ENCODE assay signal across 18 mouse cellular contexts in the genomic region with DNA sequence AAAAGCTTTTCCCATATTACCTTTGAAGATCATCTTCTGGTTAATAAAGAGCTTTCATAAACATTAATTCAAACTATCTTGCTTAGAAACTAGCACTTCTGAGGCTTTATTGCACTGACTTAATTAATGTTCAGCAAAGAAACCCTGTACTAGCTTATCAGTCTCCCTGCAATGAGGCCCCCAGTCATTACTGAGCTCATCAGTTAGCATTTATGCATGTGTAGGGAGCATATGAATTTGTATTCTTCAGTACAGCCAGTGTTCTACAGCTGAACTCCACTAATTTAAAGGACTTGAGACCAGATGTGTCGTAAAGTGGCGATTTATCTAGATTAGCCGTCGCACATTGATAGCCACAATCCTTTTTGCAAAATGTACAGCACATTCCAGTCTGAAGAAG.
"Had no signal": no experiment of that assay in that cellular context is flagged by ENCODE, and none has a peak within 500 bp of the region (broad histone marks: within the 10 kb centered on the region; RNA-seq: fewer than 3 reads in every experiment).

No protein-coding gene starts in this region.

- H3K27ac ChIP-seq: liver, embryonic 13.5 days; liver, embryonic 15.5 days; lung, embryonic 15.5 days; macrophage; midbrain, embryonic 12.5 days; stomach, embryonic 15.5 days; stomach, postnatal 0 days had no signal

- H3K4me3 ChIP-seq: liver, embryonic 13.5 days; liver, embryonic 15.5 days; lung, embryonic 15.5 days; megakaryocyte, embryonic 14.5 days; midbrain, embryonic 12.5 days; stomach, embryonic 15.5 days had no signal

- H3K9me3 ChIP-seq: liver, embryonic 13.5 days; liver, embryonic 15.5 days; lung, embryonic 15.5 days; megakaryocyte, embryonic 14.5 days; midbrain, embryonic 12.5 days; stomach, embryonic 15.5 days had no signal

- H3K4me2 ChIP-seq: liver, embryonic 11.5 days; liver, embryonic 13.5 days; liver, embryonic 15.5 days; lung, embryonic 15.5 days; midbrain, embryonic 12.5 days; stomach, embryonic 15.5 days had no signal

- H3K27me3 ChIP-seq: liver, embryonic 13.5 days; liver, embryonic 15.5 days; lung, embryonic 15.5 days; megakaryocyte, embryonic 14.5 days; midbrain, embryonic 12.5 days; stomach, embryonic 15.5 days had no signal

- DNase-seq: liver, embryonic 13.5 days; liver, postnatal 0 days; lung, adult 2 months; lung, postnatal 14 days; lung, postnatal 36 days; right cerebral cortex, postnatal 14 days; thymus, adult 2 months; thymus, postnatal 25 days; thymus, postnatal 4 days had no signal

- H3K4me1 ChIP-seq: liver, embryonic 13.5 days; liver, embryonic 15.5 days; lung, embryonic 15.5 days; megakaryocyte, embryonic 14.5 days; stomach, embryonic 15.5 days had no signal

- H3K36me3 ChIP-seq: liver, embryonic 13.5 days; liver, embryonic 15.5 days; lung, embryonic 15.5 days; midbrain, embryonic 12.5 days; stomach, embryonic 15.5 days had no signal

- ATAC-seq: liver, postnatal 0 days; lung, postnatal 0 days had no signal

- H3K9ac ChIP-seq: liver, embryonic 13.5 days; liver, embryonic 15.5 days; liver, postnatal 0 days; lung, embryonic 15.5 days; midbrain, embryonic 12.5 days; stomach, embryonic 15.5 days had no signal
